Mouse (Mus musculus) inflammation-experienced regulatory T-cells, adult 16 weeks (primary cell): ENCODE data around the gene Gm21789. TPM values are rescaled to one million over a fixed set of nuclear protein-coding genes. Genes with fewer than 3 reads are reported as not detected.

ENCODE experiments used
- polyA plus RNA-seq: library from polyadenylated mRNA; unstranded; fragments of 100-300 nt; shearing (Covaris generic); gene quantifications from one replicate; pipeline ENCODE4 v1.2.1, GENCODE M21; 2017

The Gm21789 gene
- polyA plus RNA-seq = not detected

GRCm38 (mm10) chrX:32941468-32941867 lies at the start of gene Gm21789:
Gm21789 (plus strand) TSS chrX:32941768.

GRCm38 (mm10) chrX:32894325-32894724 lies 47.2 kb upstream of the Gm21789 start, which contains the start of gene Btbd35f30:
Btbd35f30 (plus strand) TSS chrX:32894625.

GRCm38 (mm10) chrX:32973597-32973996 lies 32.0 kb downstream of the Gm21789 start, which contains the start of gene Btbd35f5:
Btbd35f5 (plus strand) TSS chrX:32973897.

Other genes starting within 250 kb of the Gm21789 start
- not detected for gene Btbd35f21, start 215.7 kb upstream of the Gm21789 start, polyA plus RNA-seq
- gene Btbd35f30, start 47.1 kb upstream of the Gm21789 start, polyA plus RNA-seq = not detected
- not detected for gene Btbd35f5, start 32.1 kb downstream of the Gm21789 start, polyA plus RNA-seq